Mouse (Mus musculus) embryonic fibroblast, embryonic 13.5 days (primary cell): ENCODE data around the gene Bmpr1b.

Experiments used
- CTCF ChIP-seq: IDR thresholded peaks from 2 replicates; pipeline ENCODE4 v1.5.1; 2011; ENCODE audit warnings: mild to moderate bottlenecking, control low read depth, low read length, moderate library complexity, borderline replicate concordance; ENCODE audit not compliant: insufficient read depth
- POLR2A ChIP-seq: IDR thresholded peaks from 2 replicates; pipeline ENCODE4 v1.6.1; 2011; ENCODE audit warnings: low read depth, mild to moderate bottlenecking, control low read depth, low read length, moderate library complexity

DNA sequence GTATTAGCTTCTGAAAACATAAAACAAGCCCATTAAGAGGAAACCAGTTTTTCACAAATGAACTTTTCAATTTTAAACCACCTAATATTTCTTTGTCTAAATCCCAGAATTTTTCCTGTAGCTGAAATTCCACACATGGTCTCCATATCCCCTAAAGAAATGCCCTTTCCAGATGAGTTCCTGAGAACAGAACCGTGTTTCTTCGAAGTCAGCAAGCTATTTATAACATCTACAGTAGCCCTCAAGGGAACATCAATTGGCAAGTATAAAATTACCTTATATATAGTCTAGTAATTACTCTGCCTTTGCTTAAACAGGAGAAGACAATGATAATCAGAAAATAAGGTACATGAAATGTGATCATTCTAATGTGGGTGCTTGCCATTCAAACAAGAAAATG, 70.1 kb downstream of the Bmpr1b start:
- no peak for TF ChIP-seq POLR2A
- no peak for TF ChIP-seq CTCF
